Mouse (Mus musculus): Measurements from ENCODE around the gene Nmrk2. TPM values are rescaled to one million over a fixed set of nuclear protein-coding genes. Genes with fewer than 3 reads are reported as not detected.
A peak's percentile ranks its signal among the peaks of the same experiment; 100 is the strongest.

Gene Nmrk2
- polyA plus RNA-seq, 1 experiment, result not detected

- H3K4me3 ChIP-seq (ENCODE audit: insufficient read depth, low read depth, low read length), result peak overlapping the region; percentile 62
- TF ChIP-seq POLR2A (IDR thresholded peaks at IDR 0.05; ENCODE audit: insufficient read depth, low read depth, low read length) (peak; percentile 81), CTCF (IDR thresholded peaks at IDR 0.05; ENCODE audit: insufficient read depth, low read depth, low read length) (no peak)
- H3K4me1 ChIP-seq (ENCODE audit: control insufficient read depth, insufficient read depth, low read length), result peaks cover 24% of the 10 kb centered on the region
- peak overlapping the region; percentile 91 for H3K27ac ChIP-seq (ENCODE audit: insufficient read depth, low read depth, low read length)
- WGBS, result under 1% methylated on average over 93 of the region's 93 CpGs
Measured at GRCm38 (mm10) chr10:81192270-81192967, 9.4 kb downstream of the Nmrk2 start.

- Histone ChIP-seq H3K27ac (ENCODE audit: insufficient read depth, low read depth, low read length) (no peak overlapping the region), H3K4me3 (ENCODE audit: insufficient read depth, low read depth, low read length) (no peak overlapping the region), H3K4me1 (ENCODE audit: control insufficient read depth, insufficient read depth, low read length) (peaks cover 24% of the 10 kb centered on the region)
- TF ChIP-seq POLR2A (IDR thresholded peaks at IDR 0.05; ENCODE audit: insufficient read depth, low read depth, low read length), result no peak
- no peak for TF ChIP-seq CTCF (IDR thresholded peaks at IDR 0.05; ENCODE audit: insufficient read depth, low read depth, low read length)
- WGBS, result 80% methylated on average over 18 of the region's 18 CpGs
Measured at GRCm38 (mm10) chr10:81191342-81191982, 10.4 kb downstream of the Nmrk2 start.

- Histone ChIP-seq H3K4me1 (ENCODE audit: control insufficient read depth, insufficient read depth, low read length) (peaks cover 24% of the 10 kb centered on the region), H3K27ac (ENCODE audit: insufficient read depth, low read depth, low read length) (no peak overlapping the region), H3K4me3 (ENCODE audit: insufficient read depth, low read depth, low read length) (no peak overlapping the region)
- TF ChIP-seq CTCF (IDR thresholded peaks at IDR 0.05; ENCODE audit: insufficient read depth, low read depth, low read length), result no peak
- TF ChIP-seq POLR2A (IDR thresholded peaks at IDR 0.05; ENCODE audit: insufficient read depth, low read depth, low read length), result no peak
- WGBS, result 70% methylated on average over 6 of the region's 6 CpGs
Measured at GRCm38 (mm10) chr10:81190912-81191321, 10.9 kb downstream of the Nmrk2 start.

- H3K4me3 ChIP-seq (ENCODE audit: insufficient read depth, low read depth, low read length), result no peak overlapping the region
- 68% methylated on average over 31 of the region's 31 CpGs for WGBS
- TF ChIP-seq POLR2A (IDR thresholded peaks at IDR 0.05; ENCODE audit: insufficient read depth, low read depth, low read length), result no peak
- TF ChIP-seq CTCF (IDR thresholded peaks at IDR 0.05; ENCODE audit: insufficient read depth, low read depth, low read length), result peak; percentile 21; the same call in 1 of the 2 replicates
- peaks cover 24% of the 10 kb centered on the region for H3K4me1 ChIP-seq (ENCODE audit: control insufficient read depth, insufficient read depth, low read length)
- H3K27ac ChIP-seq (ENCODE audit: insufficient read depth, low read depth, low read length), result no peak overlapping the region
Measured at GRCm38 (mm10) chr10:81190236-81190911, 11.5 kb downstream of the Nmrk2 start.

- WGBS, result 85% methylated on average over 26 of the region's 26 CpGs
- H3K4me1 ChIP-seq (ENCODE audit: control insufficient read depth, insufficient read depth, low read length), result peaks cover 24% of the 10 kb centered on the region
- H3K27ac ChIP-seq (ENCODE audit: insufficient read depth, low read depth, low read length), result no peak overlapping the region
- no peak overlapping the region for H3K4me3 ChIP-seq (ENCODE audit: insufficient read depth, low read depth, low read length)
- TF ChIP-seq CTCF (IDR thresholded peaks at IDR 0.05; ENCODE audit: insufficient read depth, low read depth, low read length), result no peak
- TF ChIP-seq POLR2A (IDR thresholded peaks at IDR 0.05; ENCODE audit: insufficient read depth, low read depth, low read length), result no peak
Measured at GRCm38 (mm10) chr10:81189821-81190220, 12.0 kb downstream of the Nmrk2 start.

- Histone ChIP-seq H3K4me3 (ENCODE audit: insufficient read depth, low read depth, low read length) (no peak overlapping the region), H3K4me1 (ENCODE audit: control insufficient read depth, insufficient read depth, low read length) (peaks cover 23% of the 10 kb centered on the region), H3K27ac (ENCODE audit: insufficient read depth, low read depth, low read length) (no peak overlapping the region)
- TF ChIP-seq POLR2A (IDR thresholded peaks at IDR 0.05; ENCODE audit: insufficient read depth, low read depth, low read length) (no peak), CTCF (IDR thresholded peaks at IDR 0.05; ENCODE audit: insufficient read depth, low read depth, low read length) (no peak)
- WGBS, result 91% methylated on average over 9 of the region's 9 CpGs
Measured at GRCm38 (mm10) chr10:81187161-81187560, 14.7 kb downstream of the Nmrk2 start.

GRCm38 (mm10) chr10:81184765-81185164 lies 17.1 kb downstream of the Nmrk2 start:
- peaks cover 21% of the 10 kb centered on the region for H3K4me1 ChIP-seq (ENCODE audit: control insufficient read depth, insufficient read depth, low read length)
- H3K27ac ChIP-seq (ENCODE audit: insufficient read depth, low read depth, low read length), result no peak overlapping the region
- no peak for TF ChIP-seq POLR2A (IDR thresholded peaks at IDR 0.05; ENCODE audit: insufficient read depth, low read depth, low read length)
- no peak for TF ChIP-seq CTCF (IDR thresholded peaks at IDR 0.05; ENCODE audit: insufficient read depth, low read depth, low read length)
- 48% methylated on average over 4 of the region's 4 CpGs for WGBS
- H3K4me3 ChIP-seq (ENCODE audit: insufficient read depth, low read depth, low read length), result no peak overlapping the region

- Histone ChIP-seq H3K4me1 (ENCODE audit: control insufficient read depth, insufficient read depth, low read length) (peaks cover 25% of the 10 kb centered on the region), H3K27ac (ENCODE audit: insufficient read depth, low read depth, low read length) (peak within 1 kb of the TSS; percentile 77), H3K4me3 (ENCODE audit: insufficient read depth, low read depth, low read length) (peak within 1 kb of the TSS; percentile 87)
- TF ChIP-seq POLR2A (IDR thresholded peaks at IDR 0.05; ENCODE audit: insufficient read depth, low read depth, low read length) (no peak), CTCF (IDR thresholded peaks at IDR 0.05; ENCODE audit: insufficient read depth, low read depth, low read length) (no peak)
- WGBS, result 79% methylated on average over 5 of the region's 5 CpGs
Measured at GRCm38 (mm10) chr10:81183805-81184204, 18.0 kb downstream of the Nmrk2 start, which contains the start of gene 4930442H23Rik. TSS of gene 4930442H23Rik (minus strand) at chr10:81183849.
